Mouse (Mus musculus) lung, postnatal 25 days (tissue): ENCODE results near the gene Gnat1.

Experiments used
- DNase-seq: peaks from one replicate; pipeline ENCODE4 v3.0.0; 2022; ENCODE audit warnings: low spot score

Gene Gnat1

GRCm38 (mm10) chr9:107700114-107700571 is 20.6 kb upstream of the Gnat1 start:
- DNase-seq: peak; percentile 37

DNA sequence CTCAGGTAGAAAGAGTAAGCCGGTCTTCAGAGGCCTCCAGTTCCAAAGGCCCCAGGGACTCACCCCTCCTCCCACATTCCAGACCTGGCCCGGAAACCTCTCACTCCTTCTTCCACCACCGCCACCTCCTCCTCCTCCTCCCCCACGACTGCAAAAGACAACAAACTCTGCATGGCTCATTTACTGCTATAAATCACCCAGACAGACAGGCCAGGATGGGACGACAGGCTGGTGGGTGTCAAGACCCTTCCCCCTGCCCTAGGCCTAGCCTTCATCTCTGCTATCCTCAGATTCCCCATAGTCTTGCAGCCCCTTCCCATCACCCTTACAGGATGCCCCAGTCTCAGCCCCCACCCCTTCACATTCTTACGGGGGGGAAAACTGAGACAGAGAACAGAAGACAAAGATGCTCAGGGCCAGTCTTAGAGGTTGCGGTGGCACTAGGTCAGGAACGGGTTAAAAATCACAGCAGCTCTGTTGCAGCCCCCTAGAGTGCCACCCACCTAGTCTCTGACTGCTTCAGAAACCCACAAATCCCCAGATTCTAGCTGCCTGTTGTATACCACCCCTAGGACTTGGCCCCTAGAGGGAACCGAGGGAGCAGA is 20.0 kb upstream of the Gnat1 start:
- DNase-seq: peak; percentile 50

DNA sequence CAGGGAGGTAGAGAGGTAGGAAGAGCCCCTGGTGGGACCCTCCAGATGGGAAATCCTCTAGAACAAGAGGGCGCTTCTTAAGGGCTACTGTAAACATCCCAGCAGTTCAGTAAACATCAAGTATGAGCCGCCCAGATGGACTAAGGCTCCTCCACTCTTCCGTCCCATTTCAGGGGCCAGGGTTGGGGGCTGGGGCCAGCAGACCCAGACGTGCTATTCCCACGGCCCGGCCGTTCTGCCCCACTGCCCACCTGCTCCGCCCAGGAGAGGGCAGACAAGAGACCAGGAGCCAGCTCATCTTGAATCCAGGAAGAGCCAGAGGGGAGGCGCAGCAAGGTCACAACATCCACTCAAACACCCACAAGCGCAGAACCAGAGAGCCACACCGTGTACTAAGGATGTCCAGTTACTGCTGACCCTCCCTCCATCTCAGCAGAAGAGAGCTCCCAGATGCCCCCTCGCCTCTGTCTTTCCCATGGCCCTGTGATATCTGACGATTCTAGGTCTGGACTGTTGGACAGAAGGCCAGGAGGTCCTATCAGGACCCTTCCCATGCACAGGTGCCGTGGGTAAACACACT is 19.2 kb upstream of the Gnat1 start:
- DNase-seq: peak; percentile 54

- DNase-seq: no peak
These were observed 18.5 kb upstream of the Gnat1 start for GRCm38 (mm10) chr9:107697811-107698521.

GRCm38 (mm10) chr9:107696845-107697610 is 17.5 kb upstream of the Gnat1 start:
- DNase-seq: peak; percentile 83

DNA sequence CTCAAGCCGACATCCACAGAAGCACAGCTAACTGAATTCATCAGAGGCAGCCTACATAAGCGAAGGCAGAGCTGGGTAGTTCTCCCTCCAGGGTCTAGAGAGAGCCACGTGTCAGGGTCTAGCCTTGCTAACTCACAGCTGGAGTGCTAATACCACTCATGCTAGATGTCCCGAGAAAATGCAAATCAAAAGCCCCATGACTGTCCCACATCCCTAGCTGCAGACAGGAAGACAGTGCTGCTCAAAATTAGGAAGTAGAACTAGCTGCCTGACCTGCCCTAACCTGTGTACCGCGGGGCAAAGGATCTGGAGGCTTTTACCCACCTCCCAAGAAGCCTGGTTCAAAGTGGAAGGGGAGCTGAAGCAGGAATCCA is 16.6 kb upstream of the Gnat1 start:
- DNase-seq: no peak

DNA sequence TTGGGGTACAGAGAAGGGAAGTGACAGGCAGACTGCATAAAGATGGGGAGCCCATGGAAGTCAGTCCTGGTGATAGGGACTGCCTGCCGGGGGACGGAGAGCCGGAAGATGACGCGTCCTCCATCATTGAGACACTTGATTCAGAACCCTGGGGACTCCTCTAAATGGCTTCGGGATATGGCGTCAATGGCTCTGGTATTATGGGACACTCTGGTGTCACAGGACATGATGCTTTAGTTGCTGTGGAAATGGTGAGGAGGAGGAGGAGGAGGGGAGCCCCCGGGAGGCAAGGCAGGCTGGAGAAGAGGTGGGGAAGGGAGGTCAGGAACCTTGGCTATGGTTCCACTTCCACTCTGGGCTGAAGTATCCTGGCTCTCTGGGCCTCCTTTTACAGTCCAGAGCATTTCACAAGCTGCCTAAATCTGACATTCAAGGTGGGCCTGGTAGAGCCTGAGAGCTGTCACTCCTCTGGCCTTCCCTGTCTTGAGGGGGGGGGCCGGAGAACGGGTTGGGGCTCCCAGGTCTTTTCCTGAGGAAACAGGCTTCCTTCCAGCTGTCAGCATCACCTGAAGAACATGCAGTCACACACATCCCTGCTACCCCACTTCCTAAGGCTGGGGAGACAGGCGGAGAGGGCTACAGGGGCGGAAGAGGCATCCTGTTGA is 16.1 kb upstream of the Gnat1 start:
- no peak for DNase-seq

DNA sequence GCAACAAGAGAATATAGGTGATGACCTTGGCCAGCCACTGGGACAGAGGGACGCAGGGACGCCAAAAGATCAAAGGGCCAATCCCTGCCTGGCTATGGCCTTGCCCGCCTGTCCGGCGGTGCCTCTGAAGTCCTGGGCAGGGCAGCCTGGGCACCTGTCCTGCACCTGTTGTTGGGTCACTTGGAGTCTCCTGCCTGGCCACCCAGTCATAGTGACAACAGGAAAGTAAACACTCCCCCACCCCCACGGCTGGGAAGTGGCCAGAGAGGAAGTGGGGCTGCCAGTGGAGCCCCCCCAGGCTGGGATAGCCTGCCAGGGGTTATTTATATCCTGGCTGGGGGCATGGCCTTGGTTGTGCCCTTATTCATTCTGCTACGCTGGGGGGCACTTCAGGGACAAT is 15.1 kb upstream of the Gnat1 start:
- peak; percentile 50 for DNase-seq

DNA sequence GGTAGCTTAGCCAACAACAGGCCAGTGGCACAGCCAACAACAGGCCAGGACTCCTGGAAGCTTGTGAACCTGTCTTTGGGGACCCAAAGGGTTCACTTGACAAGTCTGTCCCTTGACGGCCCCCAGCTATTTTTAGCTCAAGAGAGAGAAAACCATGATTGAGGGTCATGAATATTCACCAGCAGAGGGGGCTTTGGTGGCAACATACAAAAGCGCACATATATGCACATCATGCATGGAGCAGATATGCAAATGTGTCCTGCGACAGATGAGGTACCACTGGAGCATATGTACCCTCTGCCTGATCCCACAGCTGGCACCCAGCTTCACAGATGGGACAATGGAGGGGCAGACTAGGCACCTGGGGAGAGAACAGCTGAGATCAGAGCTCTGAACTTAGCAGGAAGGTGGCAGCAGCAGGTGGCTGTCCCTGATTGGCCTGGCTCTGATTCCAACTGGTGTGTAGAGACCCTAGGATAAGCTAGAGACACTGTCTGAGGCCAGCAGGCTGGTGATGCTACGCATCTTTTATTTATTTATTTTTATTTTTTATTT is 14.0 kb upstream of the Gnat1 start:
- DNase-seq: no peak

DNA sequence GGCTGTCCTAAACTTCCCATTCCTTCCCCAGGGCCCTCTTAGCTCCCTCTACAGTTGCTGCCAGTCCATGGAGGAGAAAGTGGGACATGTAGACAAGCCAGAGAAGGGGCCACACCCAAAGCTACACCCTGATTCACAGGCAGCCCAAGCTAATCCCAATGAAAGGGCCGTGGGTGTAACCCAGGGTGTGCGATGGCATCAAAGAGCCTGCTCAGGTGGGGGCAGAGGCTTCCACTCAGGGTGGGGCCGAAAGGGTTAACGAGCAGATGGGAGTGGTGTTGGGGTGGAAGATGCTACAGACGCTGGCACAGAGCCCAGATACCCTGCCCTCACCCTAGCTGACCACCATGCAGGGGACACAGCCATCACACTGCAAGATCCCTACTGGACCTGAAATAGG is 13.3 kb upstream of the Gnat1 start:
- no peak for DNase-seq

- no peak for DNase-seq
These were observed 10.9 kb upstream of the Gnat1 start for GRCm38 (mm10) chr9:107690391-107690790.

GRCm38 (mm10) chr9:107688939-107689338 is 9.4 kb upstream of the Gnat1 start:
- DNase-seq: no peak

DNA sequence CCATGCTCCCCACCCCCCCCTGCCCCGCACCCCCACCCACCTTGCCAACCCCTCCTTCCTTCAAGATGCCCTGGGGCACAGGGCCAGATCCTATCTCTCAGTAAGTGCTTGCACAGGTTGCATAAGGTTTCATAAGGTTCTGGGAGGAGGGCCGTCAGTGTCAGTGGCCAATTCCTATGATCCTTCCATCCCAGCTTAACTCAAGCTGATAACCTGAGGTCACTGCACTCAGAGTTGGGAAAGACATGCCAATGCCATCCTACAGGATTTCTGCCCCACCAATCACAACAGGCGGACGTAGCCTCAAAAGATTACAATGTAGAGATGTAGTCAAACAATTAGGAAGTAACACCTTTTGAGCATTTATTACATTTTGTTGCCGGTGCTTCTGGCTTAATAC is 8.9 kb upstream of the Gnat1 start:
- no peak for DNase-seq

- peak; percentile 74 for DNase-seq
These were observed 5.9 kb upstream of the Gnat1 start for GRCm38 (mm10) chr9:107685231-107685981.

GRCm38 (mm10) chr9:107682405-107682804 is 2.9 kb upstream of the Gnat1 start:
- DNase-seq: no peak

- DNase-seq: no peak
These were observed 651 bp downstream of the Gnat1 start for GRCm38 (mm10) chr9:107678861-107679260.

GRCm38 (mm10) chr9:107677819-107678526 is 1.5 kb downstream of the Gnat1 start:
- peak; percentile 82 for DNase-seq

- peak; percentile 49 for DNase-seq
These were observed 2.3 kb downstream of the Gnat1 start for GRCm38 (mm10) chr9:107677091-107677784.

DNA sequence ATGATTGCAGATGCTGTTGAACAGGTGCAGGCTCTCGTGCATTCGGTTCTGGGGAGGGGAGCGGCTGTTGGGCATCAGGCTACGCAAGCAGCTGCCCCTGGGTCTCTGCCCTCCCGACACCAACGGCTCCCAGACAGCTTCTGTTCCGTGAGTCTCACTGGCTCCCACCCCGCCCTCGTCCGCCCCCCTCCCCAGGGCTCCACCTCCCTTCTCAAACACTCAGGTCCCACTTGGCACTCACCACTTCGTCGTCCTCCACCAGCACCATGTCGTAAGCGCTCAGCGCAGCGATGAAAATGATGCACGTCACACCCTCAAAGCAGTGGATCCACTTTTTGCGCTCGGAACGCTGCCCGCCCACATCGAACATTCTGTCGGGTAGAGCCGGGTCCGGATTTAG is 3.2 kb downstream of the Gnat1 start:
- no peak for DNase-seq
